In the genomic region with DNA sequence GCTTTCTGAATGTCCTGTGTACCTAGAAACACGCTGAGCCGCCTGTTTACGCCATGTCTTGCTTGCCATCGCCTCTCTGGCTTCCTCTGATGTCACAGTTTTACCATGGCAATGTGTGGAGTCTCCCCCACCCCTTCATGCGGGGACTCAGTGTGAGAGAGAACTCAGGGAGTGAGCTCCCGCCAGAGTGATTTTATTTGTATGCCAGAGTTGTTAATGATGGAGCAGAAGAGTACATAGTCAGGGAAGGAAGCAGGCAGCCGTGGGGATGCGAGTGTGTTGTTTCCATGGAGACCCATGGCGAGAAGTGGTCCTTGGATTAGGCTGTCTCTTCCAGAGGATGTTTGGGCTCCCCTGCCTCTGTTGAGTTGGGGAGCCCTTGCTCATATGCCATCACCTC, we compare ENCODE assay signal across 10 mouse cellular contexts. TPM values are rescaled to one million over a fixed set of nuclear protein-coding genes. Genes with fewer than 3 reads are reported as not detected.
A peak's percentile ranks its signal among the peaks of the same experiment; 100 is the strongest.
DNase-seq lines count a peak whose midpoint lies in the region; ATAC-seq and TF ChIP-seq lines count a peak whose summit lies in the region.
"Had no signal": no experiment of that assay in that cellular context is flagged by ENCODE, and none has a peak within 500 bp of the region (broad histone marks: within the 10 kb centered on the region; RNA-seq: fewer than 3 reads in every experiment).

No protein-coding gene starts in this region.

- TF ChIP-seq CTCF in brain, embryonic 14.5 days (IDR thresholded peaks at IDR 0.05; ENCODE audit: borderline replicate concordance, extremely low read depth, insufficient read depth, insufficient read length): no peak
- TF ChIP-seq CTCF in cortical plate, adult 2 months (IDR thresholded peaks at IDR 0.05; ENCODE audit: extremely low read depth, insufficient read depth, low read length): no peak
- TF ChIP-seq CTCF in layer of hippocampus, adult 2 months (conservative IDR thresholded peaks at IDR 0.05): no peak

- peak; percentile 43; the same call in 1 of the 2 replicates for ATAC-seq in neural tube, embryonic 14.5 days (ENCODE audit: low read depth)
- no peak for ATAC-seq in kidney, embryonic 14.5 days (ENCODE audit: low FRiP score, low TSS enrichment)

- H3K4me1 ChIP-seq in cortical plate, adult 2 months (ENCODE audit: control insufficient read depth, insufficient read depth, low read length): peaks cover 19% of the 10 kb centered on the region
- peaks cover 11% of the 10 kb centered on the region; the same call in 1 of the 2 replicates for H3K4me1 ChIP-seq in neural tube, embryonic 14.5 days (ENCODE audit: control insufficient read depth, insufficient read depth, low read length)
- H3K4me1 ChIP-seq in kidney, embryonic 14.5 days (ENCODE audit: control insufficient read depth, insufficient read depth, low read length): no peaks in the 10 kb centered on the region

- DNase-seq in brain, embryonic 14.5 days (ENCODE audit: low read depth): peak; percentile 76
- peak; percentile 42 to 81 for DNase-seq in layer of hippocampus, adult 2 months (ENCODE audit: low spot score in 2 of 2)
- no peak for DNase-seq in urinary bladder, postnatal 10 days (ENCODE audit: low spot score)
- no peak for DNase-seq in gastrocnemius, postnatal 25 days
- DNase-seq: kidney, adult 8-10 months; thymus, postnatal 25 days had no signal

- no peak overlapping the region for H3K9ac ChIP-seq in neural tube, embryonic 14.5 days (replicated peaks; ENCODE audit: low read depth, low read length)
- H3K9ac ChIP-seq in kidney, embryonic 14.5 days (ENCODE audit: low read depth, low read length): no peak overlapping the region

- 52% methylated on average over 9 of the region's 9 CpGs for WGBS in neural tube, embryonic 14.5 days
- WGBS in kidney, embryonic 14.5 days: 83% methylated on average over 9 of the region's 9 CpGs

- 0 out of 2 replicates have a peak overlapping the region, but pooled peaks have one; percentile 40 for H3K27ac ChIP-seq in cortical plate, adult 2 months (ENCODE audit: insufficient read depth, low read length)
- peak overlapping the region; percentile 78 for H3K27ac ChIP-seq in layer of hippocampus, adult 2 months
- H3K27ac ChIP-seq in neural tube, embryonic 14.5 days (ENCODE audit: low read depth, low read length): no peak overlapping the region; the same call in 1 of the 2 replicates
- H3K27ac ChIP-seq in kidney, embryonic 14.5 days (ENCODE audit: low read depth, low read length): no peak overlapping the region

- no peaks in the 10 kb centered on the region for H3K27me3 ChIP-seq in neural tube, embryonic 14.5 days (ENCODE audit: control insufficient read depth, insufficient read depth, low read length)
- no peaks in the 10 kb centered on the region for H3K27me3 ChIP-seq in kidney, embryonic 14.5 days (ENCODE audit: control insufficient read depth, insufficient read depth, low read length)
- H3K27me3 ChIP-seq: megakaryocyte, embryonic 14.5 days had no signal

- no peak for TF ChIP-seq POLR2A in brain, embryonic 14.5 days (IDR thresholded peaks at IDR 0.05; ENCODE audit: borderline replicate concordance, extremely low read depth, insufficient read depth, insufficient read length, poor library complexity, severe bottlenecking)
- TF ChIP-seq POLR2A in cortical plate, adult 2 months (IDR thresholded peaks at IDR 0.05; ENCODE audit: extremely low read depth, insufficient read depth, low read length): no peak

- no peaks in the 10 kb centered on the region for H3K9me3 ChIP-seq in neural tube, embryonic 14.5 days (ENCODE audit: control insufficient read depth, low read length)
- H3K9me3 ChIP-seq in kidney, embryonic 14.5 days (ENCODE audit: control insufficient read depth, low read length): no peaks in the 10 kb centered on the region
- H3K9me3 ChIP-seq: megakaryocyte, embryonic 14.5 days had no signal

- peaks cover 50% of the 10 kb centered on the region for H3K36me3 ChIP-seq in neural tube, embryonic 14.5 days (ENCODE audit: control insufficient read depth, insufficient read depth, low read length)
- H3K36me3 ChIP-seq in kidney, embryonic 14.5 days (ENCODE audit: control insufficient read depth, insufficient read depth, low read length): peaks cover 77% of the 10 kb centered on the region

- H3K4me3 ChIP-seq in cortical plate, adult 2 months (ENCODE audit: insufficient read depth, low read length): no peak overlapping the region
- H3K4me3 ChIP-seq in layer of hippocampus, adult 2 months: no peak overlapping the region
- no peak overlapping the region for H3K4me3 ChIP-seq in neural tube, embryonic 14.5 days (ENCODE audit: low read depth, low read length)
- no peak overlapping the region for H3K4me3 ChIP-seq in kidney, embryonic 14.5 days (ENCODE audit: low read length)
- H3K4me3 ChIP-seq: megakaryocyte, embryonic 14.5 days had no signal

- H3K4me2 ChIP-seq in neural tube, embryonic 14.5 days (ENCODE audit: low read depth, low read length): no peak overlapping the region
- H3K4me2 ChIP-seq in kidney, embryonic 14.5 days (replicated peaks; ENCODE audit: low read depth, low read length): no peak overlapping the region

RNA-seq across cellular contexts. Expression of a gene that starts 47.0 kb away (rescaled TPM):
- polyA plus RNA-seq in brain, embryonic 14.5 days (2012; rRNA removed): 0.82 and 1.5 TPM in 2 replicates
- 2.7 and 2.9 TPM in 2 replicates for polyA plus RNA-seq in cortical plate, adult 2 months (2012; rRNA removed)
- total RNA-seq in layer of hippocampus, adult 2 months (2021): 1 to 10 TPM; 3.3 to 4.1 TPM
- 0.50 and 0.93 TPM in 2 replicates for polyA plus RNA-seq in neural tube, embryonic 14.5 days (2014; fragmentation: Nextera tagmentation; extraction: Ambion mirVana)
- total RNA-seq in gastrocnemius, postnatal 25 days (2021): 1 to 10 TPM in 1 of 2 experiments, under 1 TPM in 1; 0.77 to 1.5 TPM
- 2.6 and 5.0 TPM in 2 replicates for polyA plus RNA-seq in kidney, embryonic 14.5 days (2014; fragmentation: Nextera tagmentation; extraction: Ambion mirVana)

Comparison
In these comparisons a context has a peak if more than half of its experiments do, and no peak if none do; other contexts are left out.
1. DNase-seq: peak in brain, embryonic 14.5 days (single experiment) and layer of hippocampus, adult 2 months (2 of 2); none in urinary bladder, postnatal 10 days (single experiment) and gastrocnemius, postnatal 25 days (single experiment).
2. H3K27ac ChIP-seq: peak in cortical plate, adult 2 months (single experiment) and layer of hippocampus, adult 2 months (single experiment); none in neural tube, embryonic 14.5 days (single experiment) and kidney, embryonic 14.5 days (single experiment).